Mouse (Mus musculus) neural tube, embryonic 15.5 days (tissue): Measurements from ENCODE around the gene Enc1. TPM values are rescaled to one million over a fixed set of nuclear protein-coding genes. Genes with fewer than 3 reads are reported as not detected.

Experiments used
- ATAC-seq: fragments of 200-750 bp; cut with Nextera tagmentation; 2 replicates; pipeline ENCODE4 v1.8.0; 2017; ENCODE audit warnings: mild to moderate bottlenecking, moderate TSS enrichment, moderate library complexity; ENCODE audit not compliant: low FRiP score
- H3K27ac ChIP-seq: fragments of 300-500 bp; sonication (generic); replicated peaks from 2 replicates; pipeline ENCODE4 v1.5.1; 2015; ENCODE audit warnings: mild to moderate bottlenecking, inconsistent platforms
- H3K27me3 ChIP-seq: fragments of 300-500 bp; sonication (generic); replicated peaks from 2 replicates; pipeline ENCODE4 v1.6.1; 2015; ENCODE audit warnings: inconsistent platforms
- H3K36me3 ChIP-seq: fragments of 300-500 bp; sonication (generic); 2 replicates; pipeline ENCODE4 v1.6.1; 2015; ENCODE audit warnings: inconsistent platforms
- H3K4me1 ChIP-seq: fragments of 300-500 bp; sonication (generic); 2 replicates; pipeline ENCODE4 v1.6.1; 2015; ENCODE audit warnings: inconsistent platforms
- H3K4me2 ChIP-seq: fragments of 300-500 bp; sonication (generic); 2 replicates; pipeline ENCODE4 v1.6.1; 2015; ENCODE audit warnings: inconsistent platforms, mild to moderate bottlenecking, moderate library complexity
- H3K4me3 ChIP-seq: fragments of 300-500 bp; sonication (generic); replicated peaks from 2 replicates; pipeline ENCODE4 v1.5.1; 2015; ENCODE audit warnings: mild to moderate bottlenecking, inconsistent platforms
- H3K9ac ChIP-seq: fragments of 300-500 bp; sonication (generic); replicated peaks from 2 replicates; pipeline ENCODE4 v1.6.1; 2015; ENCODE audit warnings: mild to moderate bottlenecking, inconsistent platforms
- H3K9me3 ChIP-seq: fragments of 300-500 bp; sonication (generic); replicated peaks from 2 replicates; pipeline ENCODE4 v1.6.1; 2016; ENCODE audit warnings: inconsistent platforms
- WGBS: fragments of 180-500 bp; shearing (Covaris S2); methylation state at CpG from one replicate; pipeline ENCODE4 v1.1.7; 2015; ENCODE audit warnings: mixed read lengths; 5-methylcytosine and 5-hydroxymethylcytosine counted together
- polyA plus RNA-seq: library from polyadenylated mRNA; unstranded; fragments of >200 nt; fragmentation: Nextera tagmentation; extraction: Ambion mirVana; gene quantifications from 2 replicates; pipeline ENCODE4 v1.2.1, GENCODE M21; 2015

Gene Enc1
- polyA plus RNA-seq, 1 experiment from 2014 or later, result 79.2 TPM

- H3K4me2 ChIP-seq, result peak overlapping the region; percentile 92
- ATAC-seq, result no peak
- peaks cover 81% of the 10 kb centered on the region for H3K4me1 ChIP-seq
- H3K9ac ChIP-seq, result peak overlapping the region; percentile 70
- no peaks in the 10 kb centered on the region for H3K9me3 ChIP-seq
- H3K36me3 ChIP-seq, result peaks cover 24% of the 10 kb centered on the region
- WGBS, result 36% methylated on average over 11 of the region's 11 CpGs
- H3K4me3 ChIP-seq, result peak overlapping the region; percentile 92
- peak overlapping the region; percentile 98; the same call in 1 of the 2 replicates for H3K27ac ChIP-seq
- no peaks in the 10 kb centered on the region for H3K27me3 ChIP-seq
Measured at GRCm38 (mm10) chr13:97244712-97245105, 3.8 kb downstream of the Enc1 start.

- Histone ChIP-seq H3K9me3 (no peaks in the 10 kb centered on the region), H3K36me3 (peaks cover 24% of the 10 kb centered on the region), H3K4me2 (peak overlapping the region; percentile 92), H3K27ac (peak overlapping the region; percentile 45; the same call in 1 of the 2 replicates), H3K9ac (peak overlapping the region; percentile 70; the same call in 1 of the 2 replicates), H3K4me3 (peak overlapping the region; percentile 92), H3K4me1 (peaks cover 81% of the 10 kb centered on the region), H3K27me3 (no peaks in the 10 kb centered on the region)
- ATAC-seq, result no peak
- WGBS, result 64% methylated on average over 12 of the region's 12 CpGs
Measured at GRCm38 (mm10) chr13:97245157-97245556, 4.3 kb downstream of the Enc1 start.

GRCm38 (mm10) chr13:97246217-97246616, 5.3 kb downstream of the Enc1 start:
- Histone ChIP-seq H3K4me1 (peaks cover 85% of the 10 kb centered on the region), H3K36me3 (peaks cover 29% of the 10 kb centered on the region), H3K4me2 (peak overlapping the region; percentile 92), H3K9me3 (no peaks in the 10 kb centered on the region), H3K9ac (no peak overlapping the region), H3K27me3 (no peaks in the 10 kb centered on the region), H3K27ac (no peak overlapping the region), H3K4me3 (peak overlapping the region; percentile 0; the same call in 1 of the 2 replicates)
- no peak for ATAC-seq
- 53% methylated on average over 16 of the region's 16 CpGs for WGBS

GRCm38 (mm10) chr13:97247754-97248153, 6.8 kb downstream of the Enc1 start:
- WGBS, result 24% methylated on average over 4 of the region's 4 CpGs
- Histone ChIP-seq H3K4me3 (peak overlapping the region; percentile 10), H3K9me3 (no peaks in the 10 kb centered on the region), H3K4me1 (peaks cover 94% of the 10 kb centered on the region), H3K27ac (no peak overlapping the region), H3K36me3 (peaks cover 41% of the 10 kb centered on the region), H3K27me3 (no peaks in the 10 kb centered on the region), H3K9ac (no peak overlapping the region), H3K4me2 (peak overlapping the region; percentile 92)
- no peak for ATAC-seq

GRCm38 (mm10) chr13:97249051-97249461, 8.2 kb downstream of the Enc1 start:
- H3K9ac ChIP-seq, result no peak overlapping the region
- H3K9me3 ChIP-seq, result no peaks in the 10 kb centered on the region
- peaks cover 41% of the 10 kb centered on the region for H3K36me3 ChIP-seq
- H3K27me3 ChIP-seq, result no peaks in the 10 kb centered on the region
- H3K4me2 ChIP-seq, result peak overlapping the region; percentile 92
- ATAC-seq, result no peak
- WGBS, result 16% methylated on average over 5 of the region's 5 CpGs
- H3K27ac ChIP-seq, result peak overlapping the region; percentile 28; the same call in 1 of the 2 replicates
- peaks cover 85% of the 10 kb centered on the region for H3K4me1 ChIP-seq
- peak overlapping the region; percentile 19 for H3K4me3 ChIP-seq

- Histone ChIP-seq H3K27me3 (no peaks in the 10 kb centered on the region), H3K27ac (peak overlapping the region; percentile 28; the same call in 1 of the 2 replicates), H3K9ac (0 out of 2 replicates have a peak overlapping the region, but pooled peaks have one; percentile 20), H3K4me1 (peaks cover 82% of the 10 kb centered on the region), H3K9me3 (no peaks in the 10 kb centered on the region), H3K4me3 (peak overlapping the region; percentile 19), H3K36me3 (peaks cover 41% of the 10 kb centered on the region), H3K4me2 (peak overlapping the region; percentile 92)
- WGBS, result 31% methylated on average over 5 of the region's 5 CpGs
- no peak for ATAC-seq
Measured at GRCm38 (mm10) chr13:97249507-97250078, 8.7 kb downstream of the Enc1 start.

GRCm38 (mm10) chr13:97250148-97250547, 9.2 kb downstream of the Enc1 start:
- 40% methylated on average over 5 of the region's 5 CpGs for WGBS
- H3K4me3 ChIP-seq, result 0 out of 2 replicates have a peak overlapping the region, but pooled peaks have one; percentile 19
- no peak overlapping the region for H3K9ac ChIP-seq
- H3K27ac ChIP-seq, result no peak overlapping the region
- no peaks in the 10 kb centered on the region for H3K9me3 ChIP-seq
- peaks cover 39% of the 10 kb centered on the region for H3K36me3 ChIP-seq
- no peak for ATAC-seq
- H3K4me1 ChIP-seq, result peaks cover 77% of the 10 kb centered on the region
- H3K27me3 ChIP-seq, result no peaks in the 10 kb centered on the region
- H3K4me2 ChIP-seq, result peak overlapping the region; percentile 92

GRCm38 (mm10) chr13:97250551-97251380, 9.9 kb downstream of the Enc1 start:
- no peaks in the 10 kb centered on the region for H3K27me3 ChIP-seq
- no peak overlapping the region for H3K9ac ChIP-seq
- H3K9me3 ChIP-seq, result no peaks in the 10 kb centered on the region
- H3K4me2 ChIP-seq, result peak overlapping the region; percentile 7; the same call in 1 of the 2 replicates
- no peak for ATAC-seq
- WGBS, result 21% methylated on average over 20 of the region's 20 CpGs
- H3K36me3 ChIP-seq, result peaks cover 34% of the 10 kb centered on the region
- H3K4me3 ChIP-seq, result no peak overlapping the region
- H3K4me1 ChIP-seq, result peaks cover 71% of the 10 kb centered on the region
- H3K27ac ChIP-seq, result no peak overlapping the region; the same call in 1 of the 2 replicates

- WGBS, result 38% methylated on average over 7 of the region's 7 CpGs
Measured at GRCm38 (mm10) chr13:97251736-97252135, 10.8 kb downstream of the Enc1 start.

GRCm38 (mm10) chr13:97252469-97252868, 11.6 kb downstream of the Enc1 start:
- no peak; the same call in 1 of the 2 replicates for ATAC-seq
- Histone ChIP-seq H3K36me3 (peaks cover 26% of the 10 kb centered on the region), H3K27me3 (no peaks in the 10 kb centered on the region), H3K27ac (peak overlapping the region; percentile 54), H3K9me3 (no peaks in the 10 kb centered on the region), H3K4me2 (no peak overlapping the region), H3K4me3 (no peak overlapping the region), H3K9ac (no peak overlapping the region), H3K4me1 (peaks cover 65% of the 10 kb centered on the region)
- 20% methylated on average over 7 of the region's 7 CpGs for WGBS

More at GRCm38 (mm10) chr13:97251736-97252135, 10.8 kb downstream of the Enc1 start:
- H3K36me3 ChIP-seq, result peaks cover 26% of the 10 kb centered on the region
- peaks cover 66% of the 10 kb centered on the region for H3K4me1 ChIP-seq
- no peaks in the 10 kb centered on the region for H3K27me3 ChIP-seq
- no peak overlapping the region for H3K4me3 ChIP-seq
- H3K27ac ChIP-seq, result 0 out of 2 replicates have a peak overlapping the region, but pooled peaks have one; percentile 54
- no peaks in the 10 kb centered on the region for H3K9me3 ChIP-seq
- no peak overlapping the region for H3K9ac ChIP-seq
- no peak for ATAC-seq
- no peak overlapping the region for H3K4me2 ChIP-seq

- Histone ChIP-seq H3K27me3 (no peaks in the 10 kb centered on the region), H3K4me1 (peaks cover 55% of the 10 kb centered on the region), H3K9ac (no peak overlapping the region), H3K27ac (no peak overlapping the region; the same call in 1 of the 2 replicates), H3K4me3 (no peak overlapping the region), H3K9me3 (no peaks in the 10 kb centered on the region), H3K36me3 (peaks cover 17% of the 10 kb centered on the region), H3K4me2 (no peak overlapping the region)
- 58% methylated on average over 6 of the region's 6 CpGs for WGBS
- peak; percentile 21; the same call in 1 of the 2 replicates for ATAC-seq
Measured at GRCm38 (mm10) chr13:97253418-97253981, 12.6 kb downstream of the Enc1 start.
